Mouse (Mus musculus) monocyte, adult 5-6 weeks (primary cell): ENCODE measurements around the gene Soga1. TPM values are rescaled to one million over a fixed set of nuclear protein-coding genes. Genes with fewer than 3 reads are reported as not detected.
A peak's percentile ranks its signal among the peaks of the same experiment; 100 is the strongest.

ENCODE experiments used
- ATAC-seq: fragments of 153-309, 156-312 bp; replicated peaks from 2 replicates; pipeline ENCODE4 v1.8.0; 2017; ENCODE audit warnings: mild to moderate bottlenecking; ENCODE audit not compliant: low TSS enrichment, insufficient number of reproducible peaks, severe bottlenecking, poor library complexity, low FRiP score
- total RNA-seq: library from RNA; stranded (forward); fragments of 200-1000, 200-491, 200-594 nt; gene quantifications from 3 replicates; pipeline ENCODE4 v1.2.3, GENCODE M21; 2017

Soga1 gene
- total RNA-seq, 1 experiment from 2014 or later: 0.76 TPM

- ATAC-seq: no peak
Observed at GRCm38 (mm10) chr2:157068701-157069354, 10.2 kb downstream of the Soga1 start.

- no peak for ATAC-seq
Observed at GRCm38 (mm10) chr2:157066731-157067430, 12.2 kb downstream of the Soga1 start.

GRCm38 (mm10) chr2:157065879-157066226 lies 13.2 kb downstream of the Soga1 start:
- ATAC-seq: no peak

GRCm38 (mm10) chr2:157064978-157065878 lies 13.8 kb downstream of the Soga1 start:
- ATAC-seq: no peak

GRCm38 (mm10) chr2:157064136-157064535 lies 14.9 kb downstream of the Soga1 start:
- ATAC-seq: no peak

- peak; percentile 96 for ATAC-seq
Observed at GRCm38 (mm10) chr2:157063241-157063700, 15.8 kb downstream of the Soga1 start.

- no peak for ATAC-seq
Observed at GRCm38 (mm10) chr2:157060557-157061305, 18.3 kb downstream of the Soga1 start.

- ATAC-seq: no peak
Observed at GRCm38 (mm10) chr2:157060037-157060436, 19.0 kb downstream of the Soga1 start.

GRCm38 (mm10) chr2:157059166-157059565 lies 19.9 kb downstream of the Soga1 start:
- ATAC-seq: no peak

- ATAC-seq: no peak
Observed at GRCm38 (mm10) chr2:157058342-157058998, 20.6 kb downstream of the Soga1 start.

- ATAC-seq: no peak
Observed at GRCm38 (mm10) chr2:157057758-157058157, 21.3 kb downstream of the Soga1 start.

GRCm38 (mm10) chr2:157057186-157057585 lies 21.9 kb downstream of the Soga1 start:
- no peak for ATAC-seq

- ATAC-seq: no peak
Observed at GRCm38 (mm10) chr2:157055721-157056120, 23.3 kb downstream of the Soga1 start.

GRCm38 (mm10) chr2:157054816-157055215 lies 24.2 kb downstream of the Soga1 start:
- no peak for ATAC-seq

GRCm38 (mm10) chr2:157054297-157054696 lies 24.8 kb downstream of the Soga1 start:
- ATAC-seq: no peak

- no peak for ATAC-seq
Observed at GRCm38 (mm10) chr2:157053787-157054186, 25.3 kb downstream of the Soga1 start.

- ATAC-seq: no peak
Observed at GRCm38 (mm10) chr2:157053124-157053523, 25.9 kb downstream of the Soga1 start.

GRCm38 (mm10) chr2:157052448-157052847 lies 26.6 kb downstream of the Soga1 start:
- no peak for ATAC-seq
